ENCODE assay signal across 9 mouse cellular contexts in the genomic region with DNA sequence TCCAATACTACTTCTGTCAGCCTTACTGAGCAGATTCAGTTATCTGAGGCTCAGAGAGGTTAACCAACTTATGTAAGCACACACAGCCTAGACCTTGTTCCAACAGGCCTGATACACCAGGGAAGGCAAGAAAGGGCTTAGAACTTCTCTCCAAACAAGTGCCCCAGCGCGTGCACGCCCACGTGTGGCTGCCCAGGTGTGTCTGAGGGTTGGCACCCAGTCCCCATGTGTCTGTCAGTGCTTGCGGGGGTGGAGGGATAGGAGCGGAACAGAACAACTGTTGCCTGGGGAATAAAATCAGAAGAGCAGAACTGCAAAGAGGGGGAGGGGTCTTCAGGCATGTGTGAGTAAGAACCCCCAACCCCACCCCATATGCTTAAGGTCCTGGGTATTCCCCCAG. TPM values are rescaled to one million over a fixed set of nuclear protein-coding genes. Genes with fewer than 3 reads are reported as not detected.
A peak's percentile ranks its signal among the peaks of the same experiment; 100 is the strongest.
DNase-seq lines count a peak whose midpoint lies in the region; ATAC-seq and TF ChIP-seq lines count a peak whose summit lies in the region.
"Had no signal": no experiment of that assay in that cellular context is flagged by ENCODE, and none has a peak within 500 bp of the region (broad histone marks: within the 10 kb centered on the region; RNA-seq: fewer than 3 reads in every experiment).

No protein-coding gene starts in this region.

- ATAC-seq in hindbrain, embryonic 12.5 days (ENCODE audit: low FRiP score) = no peak
- no peak for ATAC-seq in midbrain, embryonic 13.5 days

- no peaks in the 10 kb centered on the region for H3K27me3 ChIP-seq in hindbrain, embryonic 12.5 days
- 0 out of 2 replicates have a peak, but pooled peaks cover 5% of the 10 kb centered on the region for H3K27me3 ChIP-seq in midbrain, embryonic 13.5 days

- H3K36me3 ChIP-seq in hindbrain, embryonic 12.5 days = no peaks in the 10 kb centered on the region
- no peaks in the 10 kb centered on the region for H3K36me3 ChIP-seq in midbrain, embryonic 13.5 days

- peaks cover 50% of the 10 kb centered on the region for H3K4me1 ChIP-seq in hindbrain, embryonic 12.5 days
- peaks cover 39% of the 10 kb centered on the region for H3K4me1 ChIP-seq in midbrain, embryonic 13.5 days (replicated peaks)

- WGBS in hindbrain, embryonic 12.5 days = 11% methylated on average over 6 of the region's 6 CpGs
- 23% methylated on average over 6 of the region's 6 CpGs for WGBS in midbrain, embryonic 13.5 days

- H3K9me3 ChIP-seq in hindbrain, embryonic 12.5 days (replicated peaks) = no peaks in the 10 kb centered on the region
- no peaks in the 10 kb centered on the region for H3K9me3 ChIP-seq in midbrain, embryonic 13.5 days

- H3K9ac ChIP-seq in hindbrain, embryonic 12.5 days = peak overlapping the region; percentile 53
- H3K9ac ChIP-seq in midbrain, embryonic 13.5 days (replicated peaks) = 0 out of 2 replicates have a peak overlapping the region, but pooled peaks have one; percentile 23

- H3K27ac ChIP-seq in gastrocnemius, adult 2 months = peak overlapping the region; percentile 72
- no peak overlapping the region for H3K27ac ChIP-seq in hindbrain, embryonic 12.5 days
- no peak overlapping the region for H3K27ac ChIP-seq in midbrain, embryonic 13.5 days

- no peak for TF ChIP-seq CTCF in gastrocnemius, adult 2 months (IDR thresholded peaks at IDR 0.05)

- intact Hi-C loops in gastrocnemius, adult 2 months (cut with DNase I) = no loop called here

- DNase-seq in gastrocnemius, adult 2 months = no peak
- DNase-seq in gastrocnemius, postnatal 10 days = no peak
- DNase-seq in CD4-positive helper T cell, adult 2 months (ENCODE audit: low read depth, low spot score) = peak; percentile 86
- DNase-seq in ovary, postnatal 10 days (ENCODE audit: low spot score) = no peak
- no peak for DNase-seq in urinary bladder, adult 2 months (ENCODE audit: low spot score)
- DNase-seq in adrenal gland, postnatal 4 days (ENCODE audit: low spot score in 2 of 2) = no peak

- peak overlapping the region; percentile 50 for H3K4me2 ChIP-seq in hindbrain, embryonic 12.5 days (replicated peaks)
- H3K4me2 ChIP-seq in midbrain, embryonic 13.5 days (replicated peaks) = peak overlapping the region; percentile 43

- peak overlapping the region; percentile 37 for H3K4me3 ChIP-seq in gastrocnemius, adult 2 months
- H3K4me3 ChIP-seq in hindbrain, embryonic 12.5 days = 0 out of 2 replicates have a peak overlapping the region, but pooled peaks have one; percentile 12
- H3K4me3 ChIP-seq in midbrain, embryonic 13.5 days (replicated peaks) = no peak overlapping the region
- H3K4me3 ChIP-seq: erythroblast, embryonic 14.5 days had no signal

RNA-seq across cellular contexts. Expression of gene Dnajb12, which starts 31.7 kb away (rescaled TPM):
- total RNA-seq in gastrocnemius, adult 2 months (2021) = 10 to 100 TPM; 60.4 to 77.5 TPM
- 10 to 100 TPM; 44.0 to 44.9 TPM for total RNA-seq in gastrocnemius, postnatal 10 days (2021)
- 23.8 and 24.7 TPM in 2 replicates for polyA plus RNA-seq in hindbrain, embryonic 12.5 days (2016; fragmentation: Nextera tagmentation; extraction: Ambion mirVana)
- 18.3 and 18.6 TPM in 2 replicates for polyA plus RNA-seq in midbrain, embryonic 13.5 days (2015; fragmentation: Nextera tagmentation; extraction: Ambion mirVana)
- polyA plus RNA-seq in urinary bladder, adult 2 months (2012; rRNA removed) = 34.9 and 44.7 TPM in 2 replicates
- total RNA-seq in adrenal gland, postnatal 4 days (2021) = 10 to 100 TPM; 63.9 to 66.3 TPM

RNA-seq across cellular contexts. Expression of gene Ddit4, which starts 40.5 kb away (rescaled TPM):
- total RNA-seq in gastrocnemius, adult 2 months (2021) = 100 to 1,000 TPM in 1 of 2 experiments, 10 to 100 TPM in 1; 15.4 to 183 TPM
- 10 to 100 TPM; 14.2 to 39.1 TPM for total RNA-seq in gastrocnemius, postnatal 10 days (2021)
- polyA plus RNA-seq in hindbrain, embryonic 12.5 days (2016; fragmentation: Nextera tagmentation; extraction: Ambion mirVana) = 78.1 and 78.6 TPM in 2 replicates
- polyA plus RNA-seq in midbrain, embryonic 13.5 days (2015; fragmentation: Nextera tagmentation; extraction: Ambion mirVana) = 48.5 and 58.7 TPM in 2 replicates
- 20.6 and 30.7 TPM in 2 replicates for polyA plus RNA-seq in urinary bladder, adult 2 months (2012; rRNA removed)
- 10 to 100 TPM; 59.7 to 80.6 TPM for total RNA-seq in adrenal gland, postnatal 4 days (2021)
